Comparison of ENCODE assay signal across 9 mouse cellular contexts in the genomic region with DNA sequence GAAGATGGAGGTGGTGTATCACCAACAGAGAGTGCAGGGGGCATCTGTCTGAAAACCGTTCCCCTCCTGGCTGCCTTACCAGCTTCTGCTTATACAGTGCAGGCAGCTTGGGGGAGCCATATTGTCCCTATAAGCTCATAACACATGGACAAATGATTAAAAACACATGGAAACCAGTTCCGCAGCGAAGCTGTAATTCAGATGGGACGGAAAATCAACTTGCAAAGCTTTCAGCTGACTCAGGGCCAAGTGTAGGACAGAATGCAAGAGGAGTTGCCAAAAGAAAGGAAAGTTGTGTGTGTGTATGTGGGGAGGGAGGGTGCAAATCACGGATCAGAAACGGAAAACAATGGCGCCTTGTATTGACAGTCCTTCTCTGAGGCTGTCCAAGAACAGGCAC. TPM values are rescaled to one million over a fixed set of nuclear protein-coding genes. Genes with fewer than 3 reads are reported as not detected.
DNase-seq lines count a peak whose midpoint lies in the region; ATAC-seq and TF ChIP-seq lines count a peak whose summit lies in the region.
"Had no signal": no experiment of that assay in that cellular context is flagged by ENCODE, and none has a peak within 500 bp of the region (broad histone marks: within the 10 kb centered on the region; RNA-seq: fewer than 3 reads in every experiment).

No protein-coding gene starts in this region.

- no peak overlapping the region for H3K9ac ChIP-seq in heart, embryonic 12.5 days
- no peak overlapping the region for H3K9ac ChIP-seq in heart, embryonic 11.5 days (ENCODE audit: low read depth, low read length)
- H3K9ac ChIP-seq in lung, postnatal 0 days (replicated peaks; ENCODE audit: low read depth) = no peak overlapping the region
- H3K9ac ChIP-seq in hindbrain, embryonic 11.5 days (ENCODE audit: low read depth, low read length) = no peak overlapping the region
- no peak overlapping the region for H3K9ac ChIP-seq in neural tube, embryonic 13.5 days

- no peaks in the 10 kb centered on the region for H3K36me3 ChIP-seq in heart, embryonic 12.5 days
- H3K36me3 ChIP-seq in heart, embryonic 11.5 days (ENCODE audit: control insufficient read depth, insufficient read depth, low read length) = no peaks in the 10 kb centered on the region
- H3K36me3 ChIP-seq in lung, postnatal 0 days (ENCODE audit: insufficient read depth, low read length) = no peaks in the 10 kb centered on the region
- H3K36me3 ChIP-seq in hindbrain, embryonic 11.5 days (ENCODE audit: control insufficient read depth, insufficient read depth, low read length) = no peaks in the 10 kb centered on the region
- H3K36me3 ChIP-seq in neural tube, embryonic 13.5 days = no peaks in the 10 kb centered on the region

- H3K27me3 ChIP-seq in heart, embryonic 12.5 days (replicated peaks) = no peaks in the 10 kb centered on the region
- no peaks in the 10 kb centered on the region for H3K27me3 ChIP-seq in heart, embryonic 11.5 days (ENCODE audit: control insufficient read depth, insufficient read depth, low read length)
- no peaks in the 10 kb centered on the region for H3K27me3 ChIP-seq in lung, postnatal 0 days (replicated peaks; ENCODE audit: insufficient read depth, low read length)
- no peaks in the 10 kb centered on the region for H3K27me3 ChIP-seq in hindbrain, embryonic 11.5 days (ENCODE audit: control insufficient read depth, insufficient read depth, low read length)
- no peaks in the 10 kb centered on the region for H3K27me3 ChIP-seq in neural tube, embryonic 13.5 days

- DNase-seq in lung, postnatal 0 days (ENCODE audit: low spot score) = peak; percentile 26
- DNase-seq in lung, postnatal 25 days (ENCODE audit: low spot score) = no peak
- peak; percentile 34 for DNase-seq in hindbrain, embryonic 11.5 days (ENCODE audit: low spot score)
- no peak for DNase-seq in frontal cortex, postnatal 36 days (ENCODE audit: low spot score in 2 of 2)
- no peak for DNase-seq in urinary bladder, postnatal 36 days (ENCODE audit: low spot score in 2 of 2)

- no peak for ATAC-seq in heart, embryonic 12.5 days (ENCODE audit: insufficient number of reproducible peaks, low FRiP score)
- ATAC-seq in heart, embryonic 11.5 days (replicated peaks; ENCODE audit: insufficient number of reproducible peaks, low FRiP score, low TSS enrichment) = no peak
- no peak; the same call in 1 of the 2 replicates for ATAC-seq in lung, postnatal 0 days
- ATAC-seq in hindbrain, embryonic 11.5 days (ENCODE audit: low FRiP score) = no peak
- ATAC-seq in neural tube, embryonic 13.5 days (ENCODE audit: low read depth) = peak; percentile 27; the same call in 1 of the 2 replicates

- no peak for TF ChIP-seq EP300 in lung, postnatal 0 days (IDR thresholded peaks at IDR 0.05)

- WGBS in heart, embryonic 12.5 days = 70% methylated on average over 7 of the region's 7 CpGs
- WGBS in heart, embryonic 11.5 days (ENCODE audit: insufficient replicate concordance) = 72% methylated on average over 7 of the region's 7 CpGs
- WGBS in lung, postnatal 0 days = 62% methylated on average over 7 of the region's 7 CpGs
- 67% methylated on average over 7 of the region's 7 CpGs for WGBS in hindbrain, embryonic 11.5 days
- 60% methylated on average over 7 of the region's 7 CpGs for WGBS in neural tube, embryonic 13.5 days

- 0 out of 2 replicates have a peak overlapping the region, but pooled peaks have one; percentile 4 for H3K27ac ChIP-seq in heart, embryonic 12.5 days (ENCODE audit: poor library complexity, severe bottlenecking)
- no peak overlapping the region for H3K27ac ChIP-seq in heart, embryonic 11.5 days (ENCODE audit: low read depth, low read length)
- no peak overlapping the region for H3K27ac ChIP-seq in lung, postnatal 0 days (ENCODE audit: low read length)
- no peak overlapping the region for H3K27ac ChIP-seq in hindbrain, embryonic 11.5 days (ENCODE audit: low read depth, low read length)
- peak overlapping the region; percentile 52; the same call in 1 of the 2 replicates for H3K27ac ChIP-seq in neural tube, embryonic 13.5 days (replicated peaks)

- no peak for TF ChIP-seq CTCF in lung, postnatal 0 days (IDR thresholded peaks at IDR 0.05)

- H3K9me3 ChIP-seq in heart, embryonic 12.5 days (replicated peaks) = no peaks in the 10 kb centered on the region
- no peaks in the 10 kb centered on the region for H3K9me3 ChIP-seq in heart, embryonic 11.5 days (replicated peaks; ENCODE audit: control insufficient read depth, low read length)
- no peaks in the 10 kb centered on the region for H3K9me3 ChIP-seq in lung, postnatal 0 days (ENCODE audit: low read length)
- H3K9me3 ChIP-seq in hindbrain, embryonic 11.5 days (ENCODE audit: control insufficient read depth, low read length) = no peaks in the 10 kb centered on the region
- no peaks in the 10 kb centered on the region for H3K9me3 ChIP-seq in neural tube, embryonic 13.5 days

- no peak overlapping the region for H3K4me2 ChIP-seq in heart, embryonic 12.5 days
- H3K4me2 ChIP-seq in heart, embryonic 11.5 days = no peak overlapping the region
- H3K4me2 ChIP-seq in lung, postnatal 0 days (replicated peaks; ENCODE audit: low read depth, low read length) = no peak overlapping the region
- no peak overlapping the region for H3K4me2 ChIP-seq in hindbrain, embryonic 11.5 days (replicated peaks; ENCODE audit: low read depth, low read length)
- no peak overlapping the region for H3K4me2 ChIP-seq in neural tube, embryonic 13.5 days

- H3K4me3 ChIP-seq in heart, embryonic 12.5 days = no peak overlapping the region
- H3K4me3 ChIP-seq in heart, embryonic 11.5 days (ENCODE audit: low read depth, low read length) = no peak overlapping the region
- H3K4me3 ChIP-seq in lung, postnatal 0 days (ENCODE audit: low read depth, low read length) = no peak overlapping the region
- no peak overlapping the region for H3K4me3 ChIP-seq in hindbrain, embryonic 11.5 days (ENCODE audit: low read depth, low read length)
- H3K4me3 ChIP-seq in neural tube, embryonic 13.5 days = no peak overlapping the region

- no peaks in the 10 kb centered on the region for H3K4me1 ChIP-seq in heart, embryonic 12.5 days (replicated peaks)
- H3K4me1 ChIP-seq in heart, embryonic 11.5 days (ENCODE audit: control insufficient read depth, insufficient read depth, low read length) = no peaks in the 10 kb centered on the region
- H3K4me1 ChIP-seq in lung, postnatal 0 days (ENCODE audit: insufficient read depth, low read depth, low read length) = no peaks in the 10 kb centered on the region
- H3K4me1 ChIP-seq in hindbrain, embryonic 11.5 days (replicated peaks; ENCODE audit: control insufficient read depth, insufficient read depth, low read length) = no peaks in the 10 kb centered on the region
- H3K4me1 ChIP-seq in neural tube, embryonic 13.5 days (replicated peaks) = 0 out of 2 replicates have a peak, but pooled peaks cover 9% of the 10 kb centered on the region

RNA-seq across cellular contexts. Expression of gene Cer1, which starts 6.1 kb away (rescaled TPM):
- 0.10 TPM in 1 of 2 replicates, not detected in the other for polyA plus RNA-seq in heart, embryonic 12.5 days (2016; fragmentation: Nextera tagmentation; extraction: Ambion mirVana)
- not detected in 2 replicates for polyA plus RNA-seq in heart, embryonic 11.5 days (2014; fragmentation: Nextera tagmentation; extraction: Ambion mirVana)
- polyA plus RNA-seq in lung, postnatal 0 days (2015; fragmentation: Nextera tagmentation; extraction: Ambion mirVana) = not detected in 2 replicates
- polyA plus RNA-seq in hindbrain, embryonic 11.5 days (2014; fragmentation: Nextera tagmentation; extraction: Ambion mirVana) = 0.25 and 0.28 TPM in 2 replicates
- polyA plus RNA-seq in neural tube, embryonic 13.5 days (2015; fragmentation: Nextera tagmentation; extraction: Ambion mirVana) = 0.28 and 0.54 TPM in 2 replicates
- polyA plus RNA-seq: large intestine, adult 2 months had no signal

RNA-seq across cellular contexts. Expression of gene Zdhhc21, which starts 31.3 kb away (rescaled TPM):
- 16.6 and 17.7 TPM in 2 replicates for polyA plus RNA-seq in heart, embryonic 12.5 days (2016; fragmentation: Nextera tagmentation; extraction: Ambion mirVana)
- polyA plus RNA-seq in heart, embryonic 11.5 days (2014; fragmentation: Nextera tagmentation; extraction: Ambion mirVana) = 9.9 and 11.3 TPM in 2 replicates
- polyA plus RNA-seq in lung, postnatal 0 days (2015; fragmentation: Nextera tagmentation; extraction: Ambion mirVana) = 8.8 and 8.9 TPM in 2 replicates
- 12.7 and 16.9 TPM in 2 replicates for polyA plus RNA-seq in hindbrain, embryonic 11.5 days (2014; fragmentation: Nextera tagmentation; extraction: Ambion mirVana)
- 14.8 and 15.7 TPM in 2 replicates for polyA plus RNA-seq in neural tube, embryonic 13.5 days (2015; fragmentation: Nextera tagmentation; extraction: Ambion mirVana)

Comparison
In these comparisons a context has a peak if more than half of its experiments do, and no peak if none do; other contexts are left out.
1. H3K27ac ChIP-seq: peak in heart, embryonic 12.5 days (single experiment) and neural tube, embryonic 13.5 days (single experiment); none in heart, embryonic 11.5 days (single experiment), lung, postnatal 0 days (single experiment) and hindbrain, embryonic 11.5 days (single experiment).
2. DNase-seq: peak in lung, postnatal 0 days (single experiment) and hindbrain, embryonic 11.5 days (single experiment); none in lung, postnatal 25 days (single experiment), frontal cortex, postnatal 36 days (0 of 2) and urinary bladder, postnatal 36 days (0 of 2).